Mouse (Mus musculus) liver, postnatal 0 days (tissue): Measurements from ENCODE around the gene Zfhx3. TPM values are rescaled to one million over a fixed set of nuclear protein-coding genes. Genes with fewer than 3 reads are reported as not detected.
A peak's percentile ranks its signal among the peaks of the same experiment; 100 is the strongest.

Experiments
- ATAC-seq: fragments of 200-750 bp; cut with Nextera tagmentation; 2 replicates; pipeline ENCODE4 v1.8.0; 2017; ENCODE audit warnings: mild to moderate bottlenecking, moderate library complexity
- DNase-seq: peaks from one replicate; pipeline ENCODE4 v3.0.0-alpha.2; 2016
- H3K27ac ChIP-seq: fragments of 300-500 bp; sonication (generic); 2 replicates; pipeline ENCODE4 v1.5.1; 2014; ENCODE audit warnings: antibody characterized with exemption, moderate library complexity, mild to moderate bottlenecking, low read depth
- H3K27me3 ChIP-seq: fragments of 300-500 bp; sonication (generic); 2 replicates; pipeline ENCODE4 v1.6.1; 2014; ENCODE audit warnings: low read length, control low read depth, mixed read lengths; ENCODE audit not compliant: insufficient read depth
- H3K36me3 ChIP-seq: fragments of 300-500 bp; sonication (generic); replicated peaks from 2 replicates; pipeline ENCODE4 v1.6.1; 2014; ENCODE audit warnings: mild to moderate bottlenecking, control low read depth, low read length, moderate library complexity, mixed read lengths; ENCODE audit not compliant: insufficient read depth
- H3K4me1 ChIP-seq: fragments of 300-500 bp; sonication (generic); 2 replicates; pipeline ENCODE4 v1.6.1; 2014; ENCODE audit warnings: antibody characterized with exemption, mild to moderate bottlenecking, control low read depth; ENCODE audit not compliant: insufficient read depth
- H3K4me2 ChIP-seq: fragments of 300-500 bp; sonication (generic); 2 replicates; pipeline ENCODE4 v1.6.1; 2014; ENCODE audit warnings: low read depth, mild to moderate bottlenecking, low read length, moderate library complexity, mixed read lengths
- H3K4me3 ChIP-seq: fragments of 300-500 bp; sonication (generic); 2 replicates; pipeline ENCODE4 v1.5.1; 2014; ENCODE audit warnings: low read depth, low read length
- H3K9ac ChIP-seq: fragments of 300-500 bp; sonication (generic); replicated peaks from 2 replicates; pipeline ENCODE4 v1.6.1; 2014; ENCODE audit warnings: mild to moderate bottlenecking, moderate library complexity
- H3K9me3 ChIP-seq: fragments of 300-500 bp; sonication (generic); 2 replicates; pipeline ENCODE4 v1.6.1; 2016; ENCODE audit warnings: mild to moderate bottlenecking, control low read depth, low read length, mixed read lengths
- CTCF ChIP-seq: sonication (generic); IDR thresholded peaks from 2 replicates; pipeline ENCODE4 v1.5.1; 2016; ENCODE audit warnings: antibody characterized with exemption, low read depth
- EP300 ChIP-seq: IDR thresholded peaks from 2 replicates; pipeline ENCODE4 v1.6.1; 2016; ENCODE audit warnings: antibody characterized with exemption, low read depth, mild to moderate bottlenecking
- WGBS: fragments of 180-500 bp; shearing (Covaris S2); extraction: QIAGEN DNeasy Blood & Tissue Kit; methylation state at CpG from one replicate; pipeline ENCODE4 v1.1.7; 2014; ENCODE audit not compliant: insufficient replicate concordance; 5-methylcytosine and 5-hydroxymethylcytosine counted together
- polyA plus RNA-seq: library from polyadenylated mRNA; unstranded; fragments of >200 nt; fragmentation: Nextera tagmentation; extraction: Ambion mirVana; gene quantifications from 2 replicates; pipeline ENCODE4 v1.2.1, GENCODE M21; 2015

Zfhx3 gene
- polyA plus RNA-seq, 1 experiment from 2014 or later, result 1.2 TPM

DNA sequence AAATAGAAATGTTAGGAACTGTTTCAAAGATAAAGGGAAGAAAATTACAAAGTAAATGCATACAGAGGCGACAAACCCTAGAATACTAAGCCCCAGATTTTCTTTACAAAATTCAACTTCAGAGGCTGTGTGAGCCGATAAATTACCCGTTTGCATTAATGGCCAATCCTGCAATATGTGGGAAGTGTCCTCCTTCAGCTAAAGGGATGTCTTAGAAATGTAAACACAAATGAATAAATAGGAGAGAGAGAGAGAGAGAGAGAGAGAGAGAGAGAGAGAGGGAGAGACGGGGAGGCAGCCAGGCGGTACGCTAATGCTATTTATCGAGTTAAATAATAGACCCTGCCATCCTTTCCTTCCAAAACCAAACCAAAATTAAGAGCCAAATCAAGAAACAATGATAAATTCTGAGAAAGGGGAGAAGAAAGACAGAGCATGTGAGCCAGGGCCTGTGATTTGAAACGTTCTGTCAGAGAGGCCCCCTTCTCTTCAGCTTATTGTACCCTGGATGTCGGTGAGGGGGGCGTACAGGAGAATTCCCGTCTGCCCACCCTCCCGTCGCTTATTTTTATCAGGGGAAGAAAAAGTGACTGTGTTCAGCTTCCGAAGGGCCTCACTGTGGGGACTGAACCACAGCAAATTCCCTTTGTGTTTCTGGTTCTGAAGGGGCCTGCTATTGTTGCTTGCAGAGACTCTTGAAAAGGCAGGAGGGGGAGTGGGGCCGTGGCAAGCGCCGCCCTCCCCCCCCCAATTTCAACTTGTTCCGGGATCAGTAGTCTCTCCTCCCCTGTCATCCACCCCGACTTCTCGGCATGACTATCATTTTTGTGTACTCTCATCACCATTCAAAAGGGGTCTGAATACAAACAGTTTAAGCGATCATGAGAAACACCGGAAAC is 303.8 kb downstream of the Zfhx3 start:
- ATAC-seq, result no peak
- 0 out of 2 replicates have a peak, but pooled peaks cover 6% of the 10 kb centered on the region for H3K27me3 ChIP-seq
- no peaks in the 10 kb centered on the region for H3K36me3 ChIP-seq
- no peak overlapping the region for H3K4me2 ChIP-seq
- no peak overlapping the region for H3K27ac ChIP-seq
- no peak overlapping the region for H3K4me3 ChIP-seq
- H3K4me1 ChIP-seq, result no peaks in the 10 kb centered on the region
- WGBS, result 60% methylated on average over 22 of the region's 22 CpGs
- no peak for DNase-seq
- TF ChIP-seq EP300 (no peak), CTCF (no peak)
- H3K9ac ChIP-seq, result no peak overlapping the region
- H3K9me3 ChIP-seq, result no peaks in the 10 kb centered on the region

- Histone ChIP-seq H3K27me3 (0 out of 2 replicates have a peak, but pooled peaks cover 6% of the 10 kb centered on the region), H3K9ac (no peak overlapping the region), H3K4me1 (no peaks in the 10 kb centered on the region), H3K9me3 (no peaks in the 10 kb centered on the region), H3K36me3 (no peaks in the 10 kb centered on the region), H3K4me3 (no peak overlapping the region), H3K27ac (no peak overlapping the region), H3K4me2 (no peak overlapping the region)
- DNase-seq (no peak), ATAC-seq (no peak)
- 63% methylated on average over 7 of the region's 7 CpGs for WGBS
- TF ChIP-seq CTCF, result no peak
These were observed 304.5 kb downstream of the Zfhx3 start for GRCm38 (mm10) chr8:108246934-108247417.

GRCm38 (mm10) chr8:108264593-108265160 is 322.2 kb downstream of the Zfhx3 start:
- Histone ChIP-seq H3K36me3 (no peaks in the 10 kb centered on the region), H3K4me1 (no peaks in the 10 kb centered on the region), H3K9me3 (no peaks in the 10 kb centered on the region), H3K9ac (no peak overlapping the region), H3K27ac (no peak overlapping the region), H3K27me3 (no peaks in the 10 kb centered on the region), H3K4me2 (no peak overlapping the region), H3K4me3 (no peak overlapping the region)
- ATAC-seq (no peak), DNase-seq (no peak)
- WGBS, result 72% methylated on average over 11 of the region's 11 CpGs
- TF ChIP-seq EP300 (no peak), CTCF (no peak)

DNA sequence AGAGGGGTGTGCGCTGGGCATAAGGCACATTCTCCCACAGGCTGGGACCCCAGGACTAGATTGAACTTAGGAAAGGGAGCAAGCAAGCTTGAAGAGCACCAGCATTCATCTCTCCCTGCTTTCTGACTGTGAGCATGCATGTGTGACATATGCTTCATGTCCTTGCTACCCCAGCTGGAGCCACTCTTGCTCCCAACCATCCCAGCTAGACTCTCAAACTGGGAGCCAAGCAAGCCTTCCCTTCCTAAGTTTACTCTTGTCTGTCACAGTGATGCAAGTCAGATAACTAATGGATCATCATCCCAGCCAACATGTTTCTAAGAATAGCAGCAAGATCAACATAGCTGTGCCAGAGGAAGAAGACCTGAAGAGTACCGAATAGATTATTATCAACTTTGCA is 335.5 kb downstream of the Zfhx3 start:
- Histone ChIP-seq H3K4me3 (no peak overlapping the region), H3K9ac (no peak overlapping the region), H3K36me3 (no peaks in the 10 kb centered on the region), H3K4me1 (no peaks in the 10 kb centered on the region), H3K27ac (no peak overlapping the region), H3K27me3 (no peaks in the 10 kb centered on the region), H3K4me2 (no peak overlapping the region), H3K9me3 (no peaks in the 10 kb centered on the region)
- ATAC-seq (no peak), DNase-seq (no peak)
- TF ChIP-seq CTCF (no peak), EP300 (no peak)
- 83% methylated on average over 2 of the region's 2 CpGs for WGBS

DNA sequence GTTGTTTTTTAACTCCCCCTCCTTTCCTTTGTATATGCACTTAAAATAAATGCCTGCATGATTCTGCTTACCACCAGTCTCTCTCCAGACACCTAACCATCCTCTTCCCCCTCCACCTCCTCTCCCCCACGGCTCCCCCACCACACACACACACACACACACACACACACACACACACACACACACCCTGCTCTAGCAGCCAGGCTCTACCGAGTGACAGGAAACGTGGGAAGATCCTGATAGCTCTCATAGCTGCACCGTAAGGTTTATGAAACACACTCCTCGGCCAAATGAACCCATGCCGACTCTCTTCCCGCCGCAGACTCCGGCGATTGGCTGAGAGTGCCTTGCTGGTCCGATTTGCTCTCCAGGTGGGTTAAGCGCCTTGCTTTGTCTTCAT is 339.5 kb downstream of the Zfhx3 start:
- ATAC-seq (no peak), DNase-seq (no peak)
- H3K36me3 ChIP-seq, result no peaks in the 10 kb centered on the region
- no peak overlapping the region for H3K4me3 ChIP-seq
- no peak for TF ChIP-seq EP300
- no peak for TF ChIP-seq CTCF
- no peaks in the 10 kb centered on the region for H3K4me1 ChIP-seq
- H3K27ac ChIP-seq, result no peak overlapping the region
- 30% methylated on average over 12 of the region's 12 CpGs for WGBS
- no peaks in the 10 kb centered on the region for H3K27me3 ChIP-seq
- no peaks in the 10 kb centered on the region for H3K9me3 ChIP-seq
- no peak overlapping the region for H3K9ac ChIP-seq
- no peak overlapping the region for H3K4me2 ChIP-seq

- 25% methylated on average over 5 of the region's 5 CpGs for WGBS
- Histone ChIP-seq H3K36me3 (no peaks in the 10 kb centered on the region), H3K27ac (no peak overlapping the region), H3K4me2 (no peak overlapping the region), H3K27me3 (no peaks in the 10 kb centered on the region), H3K9me3 (no peaks in the 10 kb centered on the region), H3K9ac (no peak overlapping the region), H3K4me3 (no peak overlapping the region), H3K4me1 (no peaks in the 10 kb centered on the region)
- DNase-seq, result no peak
- 0 out of 2 replicates have a peak, but pooled peaks have one; percentile 29 for ATAC-seq
- TF ChIP-seq EP300, result no peak
- no peak for TF ChIP-seq CTCF
These were observed 343.7 kb downstream of the Zfhx3 start for GRCm38 (mm10) chr8:108286117-108286516.
